Mouse (Mus musculus) lung, adult 2 months (tissue): ENCODE measurements around the gene Smchd1.

Source experiments
- CTCF ChIP-seq: fragments of 200-500 bp; IDR thresholded peaks from 2 replicates; pipeline ENCODE4 v1.5.1; 2011; ENCODE audit warnings: mild to moderate bottlenecking, low read length, control low read depth; ENCODE audit not compliant: insufficient read depth
- POLR2A ChIP-seq: fragments of 200-500 bp; IDR thresholded peaks from 2 replicates; pipeline ENCODE4 v1.6.1; 2011; ENCODE audit warnings: low read depth, mild to moderate bottlenecking, control low read depth, low read length, borderline replicate concordance; ENCODE audit errors: extremely low read depth

GRCm38 (mm10) chr17:71476346-71477020, 1.3 kb upstream of the Smchd1 start:
- no peak for TF ChIP-seq CTCF
- TF ChIP-seq POLR2A = no peak
